Mouse (Mus musculus): ENCODE results near the gene A3galt2.

- TF ChIP-seq TCF3 (IDR thresholded peaks at IDR 0.05; ENCODE audit: insufficient read length, low read depth), result no peak
- no peak for TF ChIP-seq USF1 (IDR thresholded peaks at IDR 0.05; ENCODE audit: low read depth)
- TF ChIP-seq REST (IDR thresholded peaks at IDR 0.05; ENCODE audit: insufficient read depth, insufficient read length), result no peak
- TF ChIP-seq POLR2A (IDR thresholded peaks at IDR 0.05; ENCODE audit: insufficient read length, low read depth), result no peak
Observed at GRCm38 (mm10) chr4:128721761-128722160, 33.4 kb upstream of the A3galt2 start.

All from myocyte (in vitro differentiated cells).